In the genomic region with DNA sequence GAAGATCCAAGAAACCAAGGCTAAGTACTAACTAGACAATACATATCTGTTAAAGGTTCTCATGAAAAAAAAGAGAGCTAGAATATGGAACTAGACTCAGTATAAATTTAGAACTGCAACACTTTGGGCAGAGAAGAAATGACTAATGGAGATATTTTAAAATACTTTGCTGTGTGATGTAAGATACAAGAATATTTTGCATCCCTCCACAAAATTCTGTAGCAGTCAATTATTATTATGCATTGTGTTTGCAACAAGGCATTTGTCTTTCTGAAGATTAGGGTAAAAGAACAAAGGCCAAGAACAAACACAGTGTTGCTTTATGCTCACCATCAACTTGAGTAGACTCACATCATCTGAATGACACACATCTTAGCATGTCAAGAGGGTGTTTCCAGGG, we compare ENCODE assay signal across 26 mouse cellular contexts.
"Had no signal": no experiment of that assay in that cellular context is flagged by ENCODE, and none has a peak within 500 bp of the region (broad histone marks: within the 10 kb centered on the region; RNA-seq: fewer than 3 reads in every experiment).

No protein-coding gene starts in this region.

- H3K4me1 ChIP-seq: heart, embryonic 10.5 days; heart, embryonic 12.5 days; hindbrain, embryonic 10.5 days; hindbrain, embryonic 13.5 days; hindbrain, embryonic 15.5 days; kidney, embryonic 15.5 days; limb, embryonic 13.5 days; limb, embryonic 15.5 days; liver, embryonic 12.5 days had no signal

- H3K27ac ChIP-seq: gastrocnemius, adult 2 months; heart, embryonic 10.5 days; hindbrain, embryonic 10.5 days; hindbrain, embryonic 13.5 days; hindbrain, embryonic 15.5 days; hindbrain, postnatal 0 days; kidney, embryonic 15.5 days; kidney, postnatal 0 days; limb, embryonic 13.5 days; limb, embryonic 15.5 days; liver, embryonic 12.5 days; liver, embryonic 14.5 days had no signal

- DNase-seq: gastrocnemius, adult 2 months; gastrocnemius, postnatal 10 days; gastrocnemius, postnatal 25 days; heart, adult 18-20 months; heart, postnatal 10 days; heart, postnatal 4 days; kidney, adult 11 months; kidney, adult 2 months; kidney, adult 9 months; kidney, postnatal 14 days; kidney, postnatal 36 days; layer of hippocampus, adult 9-11 months; layer of hippocampus, postnatal 36 days; left cerebral cortex, postnatal 4 days had no signal

- H3K4me3 ChIP-seq: gastrocnemius, adult 2 months; heart, embryonic 10.5 days; heart, embryonic 12.5 days; hindbrain, embryonic 10.5 days; hindbrain, embryonic 13.5 days; hindbrain, embryonic 15.5 days; kidney, embryonic 15.5 days; limb, embryonic 13.5 days; limb, embryonic 15.5 days; liver, embryonic 12.5 days had no signal
